Mouse (Mus musculus) T-cell, adult 66 days (primary cell): Measurements from ENCODE around the gene Duxbl2. TPM values are rescaled to one million over a fixed set of nuclear protein-coding genes. Genes with fewer than 3 reads are reported as not detected.

Source experiments
- total RNA-seq, 2 experiments: library from RNA; stranded (reverse); gene quantifications; 3 replicates in 1 of 2; 4 replicates in 1 of 2; pipeline ENCODE4 v1.2.4; 2023

Duxbl2 gene
- under 1 TPM in 1 of 2 experiments, not detected in 1; 0.35 TPM for total RNA-seq

DNA sequence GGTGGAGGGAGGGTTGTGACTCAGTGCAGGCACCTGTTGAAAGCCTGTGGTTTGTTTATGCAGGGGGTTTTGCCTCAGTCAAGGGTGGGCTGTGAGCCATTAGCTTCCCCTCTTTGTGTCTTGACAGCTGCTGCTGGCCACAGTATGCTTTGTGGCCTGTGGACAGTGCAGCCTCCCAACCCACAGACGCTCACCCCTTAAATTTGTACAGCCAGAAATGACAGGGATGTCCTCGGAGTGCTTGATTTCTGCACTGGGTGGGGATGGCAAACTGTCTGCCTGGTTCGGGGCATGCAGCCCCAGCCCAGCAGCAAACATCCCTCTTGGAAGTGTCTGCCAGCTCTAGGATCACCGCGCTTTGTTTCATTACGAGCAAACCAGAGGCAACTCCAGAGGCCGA, at the start of gene Duxbl2:
Duxbl2 (plus strand) TSS at position 200 of the 400 bp plus-strand sequence.

DNA sequence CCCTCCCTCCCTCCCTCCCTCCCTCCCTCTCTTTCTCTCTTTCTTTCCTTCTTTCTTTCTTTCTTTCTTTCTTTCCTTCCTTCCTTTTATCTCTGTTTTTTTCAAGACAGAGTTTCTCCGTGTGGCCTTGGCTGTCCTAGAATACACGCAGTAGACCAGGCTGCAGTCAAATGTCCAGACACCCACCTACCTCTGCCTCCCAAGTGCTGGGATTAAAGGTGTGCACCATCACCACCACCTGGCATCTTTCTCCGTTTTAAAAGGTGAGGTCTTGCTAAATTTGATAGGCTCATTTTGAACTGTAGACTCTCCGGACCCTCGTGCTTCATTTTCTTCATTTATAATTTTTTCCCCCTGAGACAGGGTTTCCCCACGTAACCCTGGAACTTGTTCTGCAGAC, 36.9 kb upstream of the Duxbl2 start, which contains the start of gene Cphx2:
Cphx2 (plus strand) TSS at position 301 of the 400 bp plus-strand sequence.

DNA sequence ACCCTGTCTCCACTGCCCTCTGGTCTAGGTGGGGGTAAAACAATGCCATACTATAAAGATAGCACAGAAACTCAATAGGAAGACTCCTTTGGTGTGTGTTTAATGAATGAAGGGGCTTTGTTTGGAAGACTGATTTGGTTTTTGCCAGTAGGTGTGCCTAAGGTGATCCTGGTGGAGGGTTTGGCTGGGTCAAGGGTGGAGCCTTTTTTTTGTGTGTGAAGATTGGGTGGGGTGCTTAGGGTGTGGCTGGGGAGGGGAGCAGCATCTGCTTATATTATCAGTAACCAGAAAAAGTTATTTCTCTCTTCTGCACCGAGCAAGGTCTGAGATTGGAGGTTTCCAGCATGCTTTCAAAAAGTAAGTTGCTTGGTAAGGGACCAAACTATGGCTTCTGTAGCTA, 36.2 kb upstream of the Duxbl2 start, which contains the start of gene Cphx3:
Cphx3 (plus strand) TSS at position 301 of the 400 bp plus-strand sequence.

Other genes with a start within 250 kb of the Duxbl2 start
- not detected for gene Plac9a, start 215.2 kb upstream of the Duxbl2 start, total RNA-seq
- 10 to 100 TPM in 1 of 2 experiments, 1 to 10 TPM in 1; 5.3 to 10.8 TPM for gene Tmem254a, start 190.7 kb upstream of the Duxbl2 start, total RNA-seq
- not detected for gene Cphx1, start 180.0 kb upstream of the Duxbl2 start, total RNA-seq
- not detected for gene Duxbl1, start 139.8 kb upstream of the Duxbl2 start, total RNA-seq
- gene Gm9780, start 75.6 kb upstream of the Duxbl2 start, total RNA-seq = not detected
- 10 to 100 TPM; 20.5 to 21.6 TPM for gene Tmem254c, start 51.0 kb upstream of the Duxbl2 start, total RNA-seq
- not detected for gene Cphx2, start 36.8 kb upstream of the Duxbl2 start, total RNA-seq
- not detected for gene Cphx3, start 36.1 kb upstream of the Duxbl2 start, total RNA-seq
- not detected for gene Plac9b, start 64.1 kb downstream of the Duxbl2 start, total RNA-seq
- 1 to 10 TPM; 5.4 to 6.5 TPM for gene Tmem254b, start 88.7 kb downstream of the Duxbl2 start, total RNA-seq
- gene Duxbl3, start 139.6 kb downstream of the Duxbl2 start, total RNA-seq = not detected